ENCODE assay signal across 8 mouse cellular contexts in the genomic region with DNA sequence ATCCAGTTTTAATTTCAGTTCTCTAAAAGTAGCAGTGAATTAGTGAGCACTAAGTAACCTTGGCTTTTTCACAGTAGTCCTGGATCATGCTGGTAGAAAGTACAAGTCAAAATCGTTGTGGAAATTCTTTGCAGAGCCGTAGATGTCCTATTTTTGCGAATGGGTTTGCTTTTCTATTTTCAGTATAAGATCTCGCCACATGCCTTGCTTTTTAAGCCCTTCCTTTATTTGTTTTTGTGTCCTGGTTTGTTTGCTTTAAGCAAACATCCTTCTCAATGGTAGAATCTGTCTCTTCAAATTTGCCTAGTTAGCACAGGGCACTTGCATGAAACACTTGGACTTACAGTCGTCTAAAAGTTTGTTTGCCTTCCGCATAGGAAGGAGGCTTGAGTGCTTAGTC. TPM values are rescaled to one million over a fixed set of nuclear protein-coding genes. Genes with fewer than 3 reads are reported as not detected.
DNase-seq lines count a peak whose midpoint lies in the region; ATAC-seq and TF ChIP-seq lines count a peak whose summit lies in the region.
"Had no signal": no experiment of that assay in that cellular context is flagged by ENCODE, and none has a peak within 500 bp of the region (broad histone marks: within the 10 kb centered on the region; RNA-seq: fewer than 3 reads in every experiment).

No protein-coding gene starts in this region.

- peak overlapping the region; percentile 93 for H3K4me3 ChIP-seq in C2C12 (ENCODE audit: insufficient read depth, poor library complexity, severe bottlenecking)
- H3K4me3 ChIP-seq in hindbrain, embryonic 11.5 days (ENCODE audit: low read depth, low read length), result no peak overlapping the region; the same call in 1 of the 2 replicates
- H3K4me3 ChIP-seq in lung, postnatal 0 days (ENCODE audit: low read depth, low read length), result peak overlapping the region; percentile 82; the same call in 1 of the 2 replicates
- H3K4me3 ChIP-seq in thymus, adult 2 months (ENCODE audit: control insufficient read depth, insufficient read depth, low read length), result no peak overlapping the region

- TF ChIP-seq EP300 in lung, postnatal 0 days (IDR thresholded peaks at IDR 0.05), result no peak

- no peak for ATAC-seq in hindbrain, embryonic 11.5 days (ENCODE audit: low FRiP score)
- ATAC-seq in lung, postnatal 0 days, result no peak
- ATAC-seq in activated CD4-positive, CD25-positive, alpha-beta regulatory T cell, adult 4 months, result no peak

- 63% methylated on average over 6 of the region's 6 CpGs for WGBS in hindbrain, embryonic 11.5 days
- 30% methylated on average over 6 of the region's 6 CpGs for WGBS in lung, postnatal 0 days
- 75% methylated on average over 6 of the region's 6 CpGs for WGBS in thymus, adult 2 months

- 0 out of 2 replicates have a peak overlapping the region, but pooled peaks have one; percentile 19 for H3K9ac ChIP-seq in hindbrain, embryonic 11.5 days (ENCODE audit: low read depth, low read length)
- H3K9ac ChIP-seq in lung, postnatal 0 days (replicated peaks; ENCODE audit: low read depth), result no peak overlapping the region

- peak overlapping the region; percentile 19 for H3K4me2 ChIP-seq in hindbrain, embryonic 11.5 days (replicated peaks; ENCODE audit: low read depth, low read length)
- peak overlapping the region; percentile 59; the same call in 1 of the 2 replicates for H3K4me2 ChIP-seq in lung, postnatal 0 days (replicated peaks; ENCODE audit: low read depth, low read length)

- TF ChIP-seq CTCF in C2C12 (IDR thresholded peaks at IDR 0.05; ENCODE audit: control insufficient read depth, insufficient read depth, insufficient read length), result no peak
- no peak for TF ChIP-seq CTCF in lung, postnatal 0 days (IDR thresholded peaks at IDR 0.05)
- no peak for TF ChIP-seq CTCF in thymus, adult 2 months (IDR thresholded peaks at IDR 0.05; ENCODE audit: borderline replicate concordance, control insufficient read depth, extremely low read depth, insufficient read depth, low read length, poor library complexity)

- H3K4me1 ChIP-seq in hindbrain, embryonic 11.5 days (replicated peaks; ENCODE audit: control insufficient read depth, insufficient read depth, low read length), result peaks cover 2% of the 10 kb centered on the region; the same call in 1 of the 2 replicates
- H3K4me1 ChIP-seq in lung, postnatal 0 days (ENCODE audit: insufficient read depth, low read depth, low read length), result peaks cover 4% of the 10 kb centered on the region; the same call in 1 of the 2 replicates
- H3K4me1 ChIP-seq in thymus, adult 2 months (replicated peaks; ENCODE audit: control insufficient read depth, insufficient read depth, low read length), result peaks cover 6% of the 10 kb centered on the region

- H3K36me3 ChIP-seq in C2C12 (ENCODE audit: control insufficient read depth, insufficient read depth), result peaks cover 33% of the 10 kb centered on the region
- H3K36me3 ChIP-seq in hindbrain, embryonic 11.5 days (ENCODE audit: control insufficient read depth, insufficient read depth, low read length), result no peaks in the 10 kb centered on the region; the same call in 1 of the 2 replicates
- H3K36me3 ChIP-seq in lung, postnatal 0 days (ENCODE audit: insufficient read depth, low read length), result no peaks in the 10 kb centered on the region
- no peaks in the 10 kb centered on the region for H3K36me3 ChIP-seq in thymus, adult 2 months (ENCODE audit: control insufficient read depth, insufficient read depth, low read length)

- no peak for TF ChIP-seq POLR2A in thymus, adult 2 months (IDR thresholded peaks at IDR 0.05; ENCODE audit: control insufficient read depth, extremely low read depth, insufficient read depth, low read length, poor library complexity)

- H3K79me3 ChIP-seq in C2C12 (ENCODE audit: low read depth), result peaks cover 71% of the 10 kb centered on the region

- no peaks in the 10 kb centered on the region for H3K9me3 ChIP-seq in hindbrain, embryonic 11.5 days (ENCODE audit: control insufficient read depth, low read length)
- no peaks in the 10 kb centered on the region for H3K9me3 ChIP-seq in lung, postnatal 0 days (ENCODE audit: low read length)

- no peak overlapping the region for H3ac ChIP-seq in C2C12 (ENCODE audit: control insufficient read depth, insufficient read length, low read depth)

- peak; percentile 61 for DNase-seq in A20 (ENCODE audit: low read depth, low spot score)
- no peak for DNase-seq in hindbrain, embryonic 11.5 days (ENCODE audit: low spot score)
- DNase-seq in lung, postnatal 0 days (ENCODE audit: low spot score), result peak; percentile 75
- DNase-seq in layer of hippocampus, adult 11-12 months (ENCODE audit: low spot score), result no peak
- DNase-seq in thymus, adult 2 months, result no peak
- DNase-seq: right cerebral cortex, postnatal 25 days had no signal

- H3K27me3 ChIP-seq in C2C12 (ENCODE audit: control insufficient read depth, insufficient read depth, insufficient read length), result no peaks in the 10 kb centered on the region
- no peaks in the 10 kb centered on the region for H3K27me3 ChIP-seq in hindbrain, embryonic 11.5 days (ENCODE audit: control insufficient read depth, insufficient read depth, low read length)
- no peaks in the 10 kb centered on the region for H3K27me3 ChIP-seq in lung, postnatal 0 days (replicated peaks; ENCODE audit: insufficient read depth, low read length)
- no peaks in the 10 kb centered on the region for H3K27me3 ChIP-seq in thymus, adult 2 months (ENCODE audit: control insufficient read depth, insufficient read depth, low read length)

- peaks cover 89% of the 10 kb centered on the region for H3K79me2 ChIP-seq in C2C12 (ENCODE audit: control insufficient read depth, insufficient read depth)

- H3K27ac ChIP-seq in hindbrain, embryonic 11.5 days (ENCODE audit: low read depth, low read length), result no peak overlapping the region
- H3K27ac ChIP-seq in lung, postnatal 0 days (ENCODE audit: low read length), result 0 out of 2 replicates have a peak overlapping the region, but pooled peaks have one; percentile 33
- H3K27ac ChIP-seq in thymus, adult 2 months (ENCODE audit: control insufficient read depth, insufficient read depth, low read length), result no peak overlapping the region

TF ChIP-seq in C2C12, 6 proteins besides CTCF, POLR2A, EP300 and RAD21:
- TF ChIP-seq MYOD1 (IDR thresholded peaks at IDR 0.05; ENCODE audit: control insufficient read depth, insufficient read length, low read depth), result no peak
- no peak for TF ChIP-seq MYOG (IDR thresholded peaks at IDR 0.05; ENCODE audit: control insufficient read depth, extremely low read depth, insufficient read length)
- TF ChIP-seq USF1 (IDR thresholded peaks at IDR 0.05; ENCODE audit: low read depth), result no peak
- no peak for TF ChIP-seq MAX (IDR thresholded peaks at IDR 0.05)
- no peak for TF ChIP-seq CEBPB (IDR thresholded peaks at IDR 0.05; ENCODE audit: low read depth)
TF ChIP-seq in C2C12: peak in this region for 0.

RNA-seq across cellular contexts. Expression of gene Ccnt2, which starts 2.3 kb away (rescaled TPM):
- 6.0 TPM for polyA plus RNA-seq in C2C12 (2012; fragmentation: generic; extraction: Trizol)
- polyA plus RNA-seq in hindbrain, embryonic 11.5 days (2014; fragmentation: Nextera tagmentation; extraction: Ambion mirVana), result 94.1 and 123 TPM in 2 replicates
- 43.7 and 54.7 TPM in 2 replicates for polyA plus RNA-seq in lung, postnatal 0 days (2015; fragmentation: Nextera tagmentation; extraction: Ambion mirVana)
- polyA plus RNA-seq in activated CD4-positive, CD25-positive, alpha-beta regulatory T cell, adult 4 months (2017; shearing (Covaris generic)), result 10 to 100 TPM; 84.2 to 85.8 TPM
- 46.8 and 50.0 TPM in 2 replicates for polyA plus RNA-seq in thymus, adult 2 months (2012; rRNA removed)

RNA-seq across cellular contexts. Expression of gene Acmsd, which starts 47.0 kb away (rescaled TPM):
- not detected for polyA plus RNA-seq in C2C12 (2012; fragmentation: generic; extraction: Trizol)
- polyA plus RNA-seq in hindbrain, embryonic 11.5 days (2014; fragmentation: Nextera tagmentation; extraction: Ambion mirVana), result 0.17 and 0.37 TPM in 2 replicates
- 0.21 and 0.44 TPM in 2 replicates for polyA plus RNA-seq in lung, postnatal 0 days (2015; fragmentation: Nextera tagmentation; extraction: Ambion mirVana)
- under 1 TPM in 1 of 2 experiments, not detected in 1; 0.12 TPM for polyA plus RNA-seq in activated CD4-positive, CD25-positive, alpha-beta regulatory T cell, adult 4 months (2017; shearing (Covaris generic))
- polyA plus RNA-seq in thymus, adult 2 months (2012; rRNA removed), result 0.03 TPM in 1 of 2 replicates, not detected in the other

Comparison
In these comparisons a context has a peak if more than half of its experiments do, and no peak if none do; other contexts are left out.
1. DNase-seq: peak in A20 (single experiment) and lung, postnatal 0 days (single experiment); none in hindbrain, embryonic 11.5 days (single experiment), layer of hippocampus, adult 11-12 months (single experiment) and thymus, adult 2 months (single experiment).
2. H3K4me3 ChIP-seq: peak in C2C12 (single experiment) and lung, postnatal 0 days (single experiment); none in hindbrain, embryonic 11.5 days (single experiment) and thymus, adult 2 months (single experiment).